ENCODE assay signal across 8 mouse cellular contexts in the genomic region with DNA sequence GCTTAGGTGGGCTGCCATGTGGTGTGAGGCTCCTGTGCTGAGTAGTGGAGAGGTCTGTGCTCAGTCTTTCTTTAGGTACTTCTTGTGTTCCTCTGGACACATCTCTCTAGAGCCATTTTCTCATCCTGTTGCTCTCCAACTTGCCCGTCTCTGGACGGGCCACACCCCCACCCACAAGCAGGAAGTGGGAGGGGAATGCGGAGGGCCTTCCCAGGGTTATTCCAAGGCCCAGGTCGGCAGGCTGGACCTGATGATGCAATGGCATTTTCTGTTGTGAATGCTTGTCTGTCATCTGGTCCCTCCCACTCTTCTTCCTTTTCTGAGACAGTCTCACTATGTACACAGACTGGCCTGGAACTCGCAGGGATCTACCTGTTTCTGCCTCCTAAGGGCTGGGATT. TPM values are rescaled to one million over a fixed set of nuclear protein-coding genes. Genes with fewer than 3 reads are reported as not detected.
A peak's percentile ranks its signal among the peaks of the same experiment; 100 is the strongest.
DNase-seq lines count a peak whose midpoint lies in the region; TF ChIP-seq lines count a peak whose summit lies in the region.

No protein-coding gene starts in this region.

- peak; percentile 48 for DNase-seq in gastrocnemius, postnatal 14 days
- DNase-seq in gastrocnemius, postnatal 10 days, result no peak
- DNase-seq in adrenal gland, postnatal 36 days, result peak; percentile 81 to 82
- peak; percentile 48 to 53 for DNase-seq in heart, postnatal 36 days
- DNase-seq in liver, adult 2 months (ENCODE audit: extremely low read depth, low read depth, low spot score), result peak; percentile 96
- peak; percentile 85 for DNase-seq in yolk sac, embryonic 10.5 days (ENCODE audit: low spot score)
- DNase-seq in retina, embryonic 14.5 days (ENCODE audit: low spot score), result no peak
- DNase-seq in layer of hippocampus, adult 11-12 months (ENCODE audit: low spot score), result no peak

- H3K9ac ChIP-seq in liver, adult 2 months (ENCODE audit: low read depth, low read length), result peak overlapping the region; percentile 15; the same call in 1 of the 2 replicates

- no peak for TF ChIP-seq POLR2A in liver, adult 2 months (IDR thresholded peaks at IDR 0.05; ENCODE audit: extremely low read depth, insufficient read depth, low read length)

- no peaks in the 10 kb centered on the region for H3K27me3 ChIP-seq in liver, adult 2 months (ENCODE audit: control insufficient read depth, insufficient read depth, low read length)

- H3K79me2 ChIP-seq in liver, adult 2 months (ENCODE audit: control insufficient read depth, insufficient read depth, low read length), result peaks cover 40% of the 10 kb centered on the region; the same call in 1 of the 2 replicates

- peaks cover 17% of the 10 kb centered on the region for H3K4me1 ChIP-seq in liver, adult 2 months (ENCODE audit: control insufficient read depth, insufficient read depth, low read length)

- no peak for TF ChIP-seq CTCF in liver, adult 2 months (IDR thresholded peaks at IDR 0.05; ENCODE audit: low read depth, low read length)

- H3K27ac ChIP-seq in liver, adult 2 months (replicated peaks; ENCODE audit: insufficient read depth, low read depth, low read length), result peak overlapping the region; percentile 27; the same call in 1 of the 2 replicates

- intact Hi-C loops in gastrocnemius, postnatal 14 days (cut with DNase I; ENCODE audit: low total_unique reads), result no loop called here
- intact Hi-C loops in heart, postnatal 36 days (cut with DNase I), result no loop called here

- H3K4me3 ChIP-seq in liver, adult 2 months (ENCODE audit: insufficient read depth, low read depth, low read length), result no peak overlapping the region

- peaks cover 6% of the 10 kb centered on the region; the same call in 1 of the 2 replicates for H3K36me3 ChIP-seq in liver, adult 2 months (ENCODE audit: control insufficient read depth, insufficient read depth, low read length)

- WGBS in liver, adult 2 months, result 0% methylated on average over 5 of the region's 5 CpGs

RNA-seq across cellular contexts. Expression of a gene that starts 2.7 kb away (rescaled TPM):
- 10 to 100 TPM; 13.9 to 16.3 TPM for total RNA-seq in gastrocnemius, postnatal 14 days (2021)
- 10 to 100 TPM; 18.0 to 21.0 TPM for total RNA-seq in gastrocnemius, postnatal 10 days (2021)
- total RNA-seq in adrenal gland, postnatal 36 days (2021), result 10 to 100 TPM; 47.5 to 51.1 TPM
- total RNA-seq in heart, postnatal 36 days (2021), result 10 to 100 TPM; 17.3 to 19.0 TPM
- 11.1 and 16.0 TPM in 2 replicates for total RNA-seq in liver, adult 2 months (2014; rRNA removed)
- 67.8 and 106 TPM in 2 replicates for polyA plus RNA-seq in liver, adult 2 months (2012; rRNA removed)

RNA-seq across cellular contexts. Expression of a gene that starts 13.9 kb away (rescaled TPM):
- not detected for total RNA-seq in gastrocnemius, postnatal 14 days (2021)
- total RNA-seq in gastrocnemius, postnatal 10 days (2021), result not detected
- total RNA-seq in adrenal gland, postnatal 36 days (2021), result not detected
- total RNA-seq in heart, postnatal 36 days (2021), result not detected
- total RNA-seq in liver, adult 2 months (2014; rRNA removed), result not detected in 2 replicates
- polyA plus RNA-seq in liver, adult 2 months (2012; rRNA removed), result not detected in 2 replicates

RNA-seq across cellular contexts. Expression of a gene that starts 17.6 kb away (rescaled TPM):
- total RNA-seq in gastrocnemius, postnatal 14 days (2021), result not detected
- total RNA-seq in gastrocnemius, postnatal 10 days (2021), result under 1 TPM; 0.16 to 0.52 TPM
- 1 to 10 TPM; 1.7 to 2.0 TPM for total RNA-seq in adrenal gland, postnatal 36 days (2021)
- total RNA-seq in heart, postnatal 36 days (2021), result under 1 TPM; 0.14 to 0.22 TPM
- total RNA-seq in liver, adult 2 months (2014; rRNA removed), result 0.09 and 0.13 TPM in 2 replicates
- polyA plus RNA-seq in liver, adult 2 months (2012; rRNA removed), result 0.10 TPM in 2 replicates

RNA-seq across cellular contexts. Expression of a gene that starts 22.0 kb away (rescaled TPM):
- 10 to 100 TPM; 36.2 to 46.3 TPM for total RNA-seq in gastrocnemius, postnatal 14 days (2021)
- total RNA-seq in gastrocnemius, postnatal 10 days (2021), result 10 to 100 TPM; 30.1 to 33.4 TPM
- total RNA-seq in adrenal gland, postnatal 36 days (2021), result 10 to 100 TPM; 48.0 to 88.5 TPM
- 100 to 1,000 TPM in 1 of 2 experiments, 10 to 100 TPM in 1; 91.1 to 140 TPM for total RNA-seq in heart, postnatal 36 days (2021)
- 8.8 and 13.6 TPM in 2 replicates for total RNA-seq in liver, adult 2 months (2014; rRNA removed)
- 24.9 and 31.5 TPM in 2 replicates for polyA plus RNA-seq in liver, adult 2 months (2012; rRNA removed)

RNA-seq across cellular contexts. Expression of a gene that starts 23.8 kb away (rescaled TPM):
- 10 to 100 TPM; 23.0 to 25.0 TPM for total RNA-seq in gastrocnemius, postnatal 14 days (2021)
- total RNA-seq in gastrocnemius, postnatal 10 days (2021), result 10 to 100 TPM; 22.2 to 24.6 TPM
- total RNA-seq in adrenal gland, postnatal 36 days (2021), result 10 to 100 TPM; 34.5 to 42.0 TPM
- 10 to 100 TPM; 19.3 to 22.8 TPM for total RNA-seq in heart, postnatal 36 days (2021)
- total RNA-seq in liver, adult 2 months (2014; rRNA removed), result 32.6 and 38.2 TPM in 2 replicates
- 49.8 and 51.9 TPM in 2 replicates for polyA plus RNA-seq in liver, adult 2 months (2012; rRNA removed)

Comparison
In these comparisons a context has a peak if more than half of its experiments do, and no peak if none do; other contexts are left out.
1. DNase-seq: peak in gastrocnemius, postnatal 14 days (single experiment), adrenal gland, postnatal 36 days (2 of 2), heart, postnatal 36 days (2 of 2), liver, adult 2 months (single experiment) and yolk sac, embryonic 10.5 days (single experiment); none in gastrocnemius, postnatal 10 days (single experiment), retina, embryonic 14.5 days (single experiment) and layer of hippocampus, adult 11-12 months (single experiment).